Mouse (Mus musculus): Measurements from ENCODE around the gene Dpyd.

The Dpyd gene

GRCm38 (mm10) chr3:119361555-119362385 is 799.8 kb downstream of the Dpyd start:
- DNase-seq (ENCODE audit: low spot score in 2 of 2) = no peak

GRCm38 (mm10) chr3:119362392-119362791 is 800.5 kb downstream of the Dpyd start:
- no peak for DNase-seq (ENCODE audit: low spot score in 2 of 2)

- DNase-seq (ENCODE audit: low spot score in 2 of 2) = no peak
Measured at GRCm38 (mm10) chr3:119368931-119369330, 807.0 kb downstream of the Dpyd start.

- no peak for DNase-seq (ENCODE audit: low spot score in 2 of 2)
Measured at GRCm38 (mm10) chr3:119381119-119381518, 819.2 kb downstream of the Dpyd start.

- no peak for DNase-seq (ENCODE audit: low spot score in 2 of 2)
Measured at GRCm38 (mm10) chr3:119382395-119382794, 820.5 kb downstream of the Dpyd start.

GRCm38 (mm10) chr3:119387332-119388105 is 825.6 kb downstream of the Dpyd start:
- DNase-seq (ENCODE audit: low spot score in 2 of 2) = no peak

GRCm38 (mm10) chr3:119397205-119397604 is 835.3 kb downstream of the Dpyd start:
- DNase-seq (ENCODE audit: low spot score in 2 of 2) = no peak

GRCm38 (mm10) chr3:119402836-119403728 is 841.2 kb downstream of the Dpyd start:
- DNase-seq (ENCODE audit: low spot score in 2 of 2) = no peak

GRCm38 (mm10) chr3:119419087-119419709 is 857.3 kb downstream of the Dpyd start:
- DNase-seq (ENCODE audit: low spot score in 2 of 2) = no peak

- DNase-seq (ENCODE audit: low spot score in 2 of 2) = no peak
Measured at GRCm38 (mm10) chr3:119419745-119420144, 857.8 kb downstream of the Dpyd start.

- no peak for DNase-seq (ENCODE audit: low spot score in 2 of 2)
Measured at GRCm38 (mm10) chr3:119431339-119431738, 869.4 kb downstream of the Dpyd start.

GRCm38 (mm10) chr3:119431757-119432156 is 869.8 kb downstream of the Dpyd start:
- DNase-seq (ENCODE audit: low spot score in 2 of 2) = no peak

- no peak for DNase-seq (ENCODE audit: low spot score in 2 of 2)
Measured at GRCm38 (mm10) chr3:119447559-119447958, 885.6 kb downstream of the Dpyd start.

GRCm38 (mm10) chr3:119464073-119464472 is 902.1 kb downstream of the Dpyd start:
- DNase-seq (ENCODE audit: low spot score in 2 of 2) = no peak

GRCm38 (mm10) chr3:119464479-119464878 is 902.5 kb downstream of the Dpyd start:
- DNase-seq (ENCODE audit: low spot score in 2 of 2) = no peak

- DNase-seq (ENCODE audit: low spot score in 2 of 2) = no peak
Measured at GRCm38 (mm10) chr3:119467723-119468122, 905.8 kb downstream of the Dpyd start.
